Mouse (Mus musculus) heart, embryonic 12.5 days (tissue): ENCODE data around the gene Mbnl1. TPM values are rescaled to one million over a fixed set of nuclear protein-coding genes. Genes with fewer than 3 reads are reported as not detected.

Experiments
- ATAC-seq: fragments of 200-750 bp; cut with Nextera tagmentation; 2 replicates; pipeline ENCODE4 v1.8.0; 2017; ENCODE audit warnings: moderate TSS enrichment, moderate library complexity; ENCODE audit not compliant: insufficient number of reproducible peaks, low FRiP score
- H3K27ac ChIP-seq: fragments of 300-500 bp; sonication (generic); 2 replicates; pipeline ENCODE4 v1.5.1; 2016; ENCODE audit warnings: mild to moderate bottlenecking, moderate library complexity; ENCODE audit not compliant: poor library complexity, severe bottlenecking
- H3K27me3 ChIP-seq: fragments of 300-500 bp; sonication (generic); replicated peaks from 2 replicates; pipeline ENCODE4 v1.6.1; 2016; ENCODE audit warnings: mild to moderate bottlenecking, moderate library complexity
- H3K36me3 ChIP-seq: fragments of 300-500 bp; sonication (generic); 2 replicates; pipeline ENCODE4 v1.6.1; 2016; ENCODE audit warnings: mild to moderate bottlenecking, moderate library complexity
- H3K4me1 ChIP-seq: fragments of 300-500 bp; sonication (generic); replicated peaks from 2 replicates; pipeline ENCODE4 v1.6.1; 2016; ENCODE audit warnings: mild to moderate bottlenecking
- H3K4me2 ChIP-seq: fragments of 300-500 bp; sonication (generic); 2 replicates; pipeline ENCODE4 v1.6.1; 2016; ENCODE audit warnings: mild to moderate bottlenecking, moderate library complexity
- H3K4me3 ChIP-seq: fragments of 300-500 bp; sonication (generic); 2 replicates; pipeline ENCODE4 v1.5.1; 2016; ENCODE audit warnings: mild to moderate bottlenecking
- H3K9ac ChIP-seq: fragments of 300-500 bp; sonication (generic); 2 replicates; pipeline ENCODE4 v1.6.1; 2016; ENCODE audit warnings: mild to moderate bottlenecking, moderate library complexity
- H3K9me3 ChIP-seq: fragments of 300-500 bp; sonication (generic); replicated peaks from 2 replicates; pipeline ENCODE4 v1.6.1; 2016; ENCODE audit warnings: mild to moderate bottlenecking, moderate library complexity
- WGBS: fragments of 180-500 bp; shearing (Covaris S2); methylation state at CpG from one replicate; pipeline ENCODE4 v1.1.7; 2016; 5-methylcytosine and 5-hydroxymethylcytosine counted together
- polyA plus RNA-seq: library from polyadenylated mRNA; unstranded; fragments of >200 nt; fragmentation: Nextera tagmentation; extraction: Ambion mirVana; gene quantifications from 2 replicates; pipeline ENCODE4 v1.2.1, GENCODE M21; 2016

Mbnl1 gene
- polyA plus RNA-seq, 1 experiment from 2014 or later: 77.4 TPM

GRCm38 (mm10) chr3:60504775-60505430 is 32.3 kb downstream of the Mbnl1 start:
- Histone ChIP-seq H3K36me3 (no peaks in the 10 kb centered on the region), H3K9me3 (no peaks in the 10 kb centered on the region), H3K27me3 (no peaks in the 10 kb centered on the region), H3K27ac (no peak overlapping the region), H3K4me2 (peak overlapping the region; percentile 29; the same call in 1 of the 2 replicates), H3K9ac (no peak overlapping the region), H3K4me3 (no peak overlapping the region), H3K4me1 (peaks cover 41% of the 10 kb centered on the region)
- ATAC-seq: no peak
- 60% methylated on average over 5 of the region's 5 CpGs for WGBS

DNA sequence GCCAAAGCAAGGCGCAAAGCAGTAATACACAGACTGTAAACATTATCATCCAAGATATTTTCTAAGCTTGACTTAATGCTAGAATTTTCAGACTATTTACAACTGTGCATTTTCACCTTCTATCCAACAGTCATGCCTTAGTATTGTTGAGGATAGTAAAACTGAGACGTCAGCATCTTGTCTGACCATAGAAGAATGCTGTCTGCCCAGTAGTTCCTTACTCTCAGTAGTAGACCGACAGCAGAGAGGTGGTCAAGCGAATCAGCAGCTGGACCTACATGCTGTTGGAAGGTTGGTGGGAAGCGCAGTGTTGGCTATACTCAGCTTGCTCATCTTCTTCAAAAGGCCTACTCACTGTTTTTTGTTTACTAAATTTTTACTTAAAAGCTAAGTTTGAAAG is 34.2 kb downstream of the Mbnl1 start:
- Histone ChIP-seq H3K4me3 (no peak overlapping the region), H3K27me3 (no peaks in the 10 kb centered on the region), H3K4me2 (no peak overlapping the region), H3K9ac (no peak overlapping the region), H3K27ac (no peak overlapping the region), H3K36me3 (no peaks in the 10 kb centered on the region), H3K9me3 (no peaks in the 10 kb centered on the region), H3K4me1 (peaks cover 46% of the 10 kb centered on the region)
- ATAC-seq: no peak
- WGBS: 87% methylated on average over 5 of the region's 5 CpGs

- no peak overlapping the region for H3K4me3 ChIP-seq
- no peak overlapping the region for H3K4me2 ChIP-seq
- no peak overlapping the region for H3K9ac ChIP-seq
- no peak for ATAC-seq
- no peaks in the 10 kb centered on the region for H3K9me3 ChIP-seq
- H3K27me3 ChIP-seq: no peaks in the 10 kb centered on the region
- H3K27ac ChIP-seq: no peak overlapping the region
- H3K4me1 ChIP-seq: peaks cover 42% of the 10 kb centered on the region
- no peaks in the 10 kb centered on the region for H3K36me3 ChIP-seq
- 89% methylated on average over 3 of the region's 3 CpGs for WGBS
Observed at GRCm38 (mm10) chr3:60507496-60507895, 34.9 kb downstream of the Mbnl1 start.

DNA sequence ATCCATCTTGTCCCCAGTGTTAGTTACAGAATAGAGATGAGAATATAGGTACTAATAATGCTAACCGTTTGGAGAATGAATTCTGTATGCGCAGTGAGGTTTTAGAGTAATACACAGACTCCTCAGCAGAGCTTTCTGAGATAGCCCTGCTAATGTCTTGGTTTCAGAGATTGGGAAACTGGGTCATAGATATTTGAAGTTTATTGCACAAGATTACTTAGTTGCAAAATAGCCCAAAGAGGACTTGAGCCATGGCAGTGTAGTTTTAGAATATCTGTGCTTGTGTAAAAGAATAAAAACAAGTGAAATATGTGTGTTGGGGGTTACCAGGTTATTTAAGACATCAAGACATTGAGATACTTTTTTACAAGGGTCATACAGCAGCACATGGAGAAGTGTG is 35.3 kb downstream of the Mbnl1 start:
- Histone ChIP-seq H3K4me1 (peaks cover 39% of the 10 kb centered on the region), H3K4me3 (no peak overlapping the region), H3K4me2 (no peak overlapping the region), H3K27ac (no peak overlapping the region), H3K36me3 (no peaks in the 10 kb centered on the region), H3K27me3 (no peaks in the 10 kb centered on the region), H3K9ac (no peak overlapping the region), H3K9me3 (no peaks in the 10 kb centered on the region)
- WGBS: 92% methylated on average over 2 of the region's 2 CpGs
- ATAC-seq: no peak

GRCm38 (mm10) chr3:60511197-60511596 is 38.6 kb downstream of the Mbnl1 start:
- no peaks in the 10 kb centered on the region for H3K36me3 ChIP-seq
- no peak for ATAC-seq
- H3K4me1 ChIP-seq: peaks cover 39% of the 10 kb centered on the region
- H3K4me2 ChIP-seq: no peak overlapping the region
- H3K27ac ChIP-seq: no peak overlapping the region
- H3K9me3 ChIP-seq: no peaks in the 10 kb centered on the region
- WGBS: 88% methylated on average over 3 of the region's 3 CpGs
- no peak overlapping the region for H3K9ac ChIP-seq
- H3K27me3 ChIP-seq: no peaks in the 10 kb centered on the region
- H3K4me3 ChIP-seq: no peak overlapping the region

- no peak for ATAC-seq
- Histone ChIP-seq H3K9me3 (no peaks in the 10 kb centered on the region), H3K27me3 (no peaks in the 10 kb centered on the region), H3K4me3 (no peak overlapping the region), H3K27ac (peak overlapping the region; percentile 35; the same call in 1 of the 2 replicates), H3K4me1 (peaks cover 46% of the 10 kb centered on the region), H3K4me2 (no peak overlapping the region; the same call in 1 of the 2 replicates), H3K36me3 (no peaks in the 10 kb centered on the region), H3K9ac (no peak overlapping the region)
- WGBS: 62% methylated on average over 7 of the region's 7 CpGs
Observed at GRCm38 (mm10) chr3:60513337-60513736, 40.7 kb downstream of the Mbnl1 start.

- no peak for ATAC-seq
- Histone ChIP-seq H3K9ac (no peak overlapping the region), H3K9me3 (no peaks in the 10 kb centered on the region), H3K4me3 (no peak overlapping the region), H3K27ac (peak overlapping the region; percentile 35; the same call in 1 of the 2 replicates), H3K36me3 (no peaks in the 10 kb centered on the region), H3K4me1 (peaks cover 43% of the 10 kb centered on the region), H3K4me2 (no peak overlapping the region), H3K27me3 (no peaks in the 10 kb centered on the region)
- WGBS: 49% methylated on average over 2 of the region's 2 CpGs
Observed at GRCm38 (mm10) chr3:60513746-60514145, 41.1 kb downstream of the Mbnl1 start.

GRCm38 (mm10) chr3:60515430-60515829 is 42.8 kb downstream of the Mbnl1 start:
- Histone ChIP-seq H3K4me3 (no peak overlapping the region), H3K27ac (peak overlapping the region; percentile 51; the same call in 1 of the 2 replicates), H3K36me3 (no peaks in the 10 kb centered on the region), H3K27me3 (no peaks in the 10 kb centered on the region), H3K9ac (no peak overlapping the region), H3K4me2 (no peak overlapping the region), H3K9me3 (no peaks in the 10 kb centered on the region), H3K4me1 (peaks cover 36% of the 10 kb centered on the region)
- peak; percentile 33; the same call in 1 of the 2 replicates for ATAC-seq

- H3K36me3 ChIP-seq: no peaks in the 10 kb centered on the region
- no peak overlapping the region for H3K4me2 ChIP-seq
- H3K4me1 ChIP-seq: peaks cover 33% of the 10 kb centered on the region
- no peak overlapping the region for H3K4me3 ChIP-seq
- H3K27ac ChIP-seq: peak overlapping the region; percentile 44
- 0 out of 2 replicates have a peak, but pooled peaks have one; percentile 36 for ATAC-seq
- 36% methylated on average over 12 of the region's 12 CpGs for WGBS
- no peaks in the 10 kb centered on the region for H3K9me3 ChIP-seq
- H3K9ac ChIP-seq: no peak overlapping the region
- no peaks in the 10 kb centered on the region for H3K27me3 ChIP-seq
Observed at GRCm38 (mm10) chr3:60516054-60516674, 43.5 kb downstream of the Mbnl1 start.

DNA sequence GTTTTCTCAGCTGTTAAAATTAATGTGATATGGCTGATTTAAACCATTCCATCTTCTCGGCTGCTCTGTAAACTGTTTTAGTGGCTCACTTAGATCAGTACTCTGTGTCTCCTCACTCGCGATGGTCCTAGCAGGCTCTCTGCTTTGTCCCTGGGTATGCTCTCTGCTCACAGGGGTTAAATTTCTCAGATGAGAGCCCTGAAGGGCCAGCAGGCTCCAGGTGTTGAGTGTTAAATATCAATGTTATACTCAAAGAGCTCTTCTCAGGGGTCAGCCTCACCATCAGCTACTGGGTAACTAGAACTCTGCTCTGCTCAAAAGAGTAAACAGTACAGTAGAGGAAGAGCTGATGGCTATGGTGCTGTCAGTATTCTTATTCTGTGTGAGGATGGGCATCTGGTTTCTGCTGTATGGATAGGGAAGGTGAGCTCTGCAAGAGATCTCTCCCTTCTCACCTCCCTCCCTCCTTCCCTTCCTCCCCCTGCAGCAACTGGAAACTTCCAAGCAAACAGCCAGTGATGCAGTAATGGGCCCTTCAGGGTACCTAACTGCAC is 44.7 kb downstream of the Mbnl1 start:
- 45% methylated on average over 3 of the region's 3 CpGs for WGBS
- Histone ChIP-seq H3K27me3 (no peaks in the 10 kb centered on the region), H3K9me3 (no peaks in the 10 kb centered on the region), H3K4me3 (no peak overlapping the region), H3K36me3 (no peaks in the 10 kb centered on the region), H3K4me1 (peaks cover 30% of the 10 kb centered on the region), H3K4me2 (no peak overlapping the region), H3K27ac (peak overlapping the region; percentile 32; the same call in 1 of the 2 replicates), H3K9ac (no peak overlapping the region)
- no peak for ATAC-seq

GRCm38 (mm10) chr3:60519337-60519736 is 46.7 kb downstream of the Mbnl1 start:
- H3K27me3 ChIP-seq: no peaks in the 10 kb centered on the region
- H3K4me2 ChIP-seq: no peak overlapping the region
- peaks cover 26% of the 10 kb centered on the region for H3K4me1 ChIP-seq
- WGBS: 71% methylated on average over 3 of the region's 3 CpGs
- no peak overlapping the region for H3K27ac ChIP-seq
- no peaks in the 10 kb centered on the region for H3K9me3 ChIP-seq
- no peak for ATAC-seq
- no peaks in the 10 kb centered on the region for H3K36me3 ChIP-seq
- no peak overlapping the region for H3K4me3 ChIP-seq
- H3K9ac ChIP-seq: no peak overlapping the region
